In genomic region chr9:106681026-106681425, GRCm38 (mm10) we compare ENCODE assay signal across 42 mouse cellular contexts. TPM values are rescaled to one million over a fixed set of nuclear protein-coding genes. Genes with fewer than 3 reads are reported as not detected.
A peak's percentile ranks its signal among the peaks of the same experiment; 100 is the strongest.
DNase-seq lines count a peak whose midpoint lies in the region; TF ChIP-seq lines count a peak whose summit lies in the region.
"Had no signal": no experiment of that assay in that cellular context is flagged by ENCODE, and none has a peak within 500 bp of the region (broad histone marks: within the 10 kb centered on the region; RNA-seq: fewer than 3 reads in every experiment).

No protein-coding gene starts in this region.

- H3K4me3 ChIP-seq in heart, embryonic 10.5 days, result no peak overlapping the region
- no peak overlapping the region for H3K4me3 ChIP-seq in olfactory bulb, adult 2 months (ENCODE audit: insufficient read depth, low read depth, low read length)
- H3K4me3 ChIP-seq: embryonic facial prominence, embryonic 13.5 days; forebrain, embryonic 13.5 days; gastrocnemius, adult 2 months; hindbrain, embryonic 10.5 days; hindbrain, embryonic 15.5 days; limb, embryonic 12.5 days; liver, embryonic 15.5 days; neural tube, embryonic 15.5 days had no signal

- H3K27me3 ChIP-seq in heart, embryonic 10.5 days (ENCODE audit: insufficient read depth, poor library complexity, severe bottlenecking), result no peaks in the 10 kb centered on the region
- H3K27me3 ChIP-seq: CH12.LX; embryonic facial prominence, embryonic 13.5 days; forebrain, embryonic 13.5 days; hindbrain, embryonic 15.5 days; limb, embryonic 12.5 days; liver, embryonic 15.5 days; neural tube, embryonic 15.5 days had no signal

- H3K4me1 ChIP-seq in heart, embryonic 10.5 days, result peaks cover 12% of the 10 kb centered on the region
- peaks cover 47% of the 10 kb centered on the region for H3K4me1 ChIP-seq in olfactory bulb, adult 2 months (ENCODE audit: control insufficient read depth, insufficient read depth, low read length)

- WGBS in heart, embryonic 10.5 days, result 86% methylated on average over 9 of the region's 9 CpGs
- WGBS in olfactory bulb, adult 2 months, result 46% methylated on average over 9 of the region's 9 CpGs

- no peak for TF ChIP-seq POLR2A in olfactory bulb, adult 2 months (IDR thresholded peaks at IDR 0.05; ENCODE audit: insufficient read depth, low read depth, low read length)

- peak; percentile 76 for DNase-seq in heart, adult 11 months
- no peak for DNase-seq in heart, embryonic 10.5 days (ENCODE audit: low spot score)
- peak; percentile 46 to 52 for DNase-seq in right cerebral cortex, postnatal 36 days (ENCODE audit: low spot score in 2 of 2)
- no peak for DNase-seq in right cerebral cortex, postnatal 4 days
- peak; percentile 83 for DNase-seq in adipocyte (ENCODE audit: low spot score)
- DNase-seq in layer of hippocampus, adult 8-10 months (ENCODE audit: low spot score in 2 of 2), result no peak
- no peak for DNase-seq in gastrocnemius, postnatal 4 days (ENCODE audit: low spot score in 2 of 2)
- DNase-seq: adrenal gland, adult 2 months; cerebellum, adult 11-12 months; cerebellum, adult 9-11 months; gastrocnemius, adult 2 months; gastrocnemius, postnatal 36 days; heart, postnatal 14 days; kidney, adult 11 months; kidney, postnatal 14 days; lung, embryonic 14.5 days; lung, postnatal 14 days; midbrain, embryonic 14.5 days; spleen, adult 18-20 months; thymus, adult 2 months; thymus, postnatal 36 days had no signal

- H3K27ac ChIP-seq in heart, embryonic 10.5 days, result no peak overlapping the region
- peak overlapping the region; percentile 2; the same call in 1 of the 2 replicates for H3K27ac ChIP-seq in olfactory bulb, adult 2 months (ENCODE audit: insufficient read depth, low read depth, low read length)
- H3K27ac ChIP-seq: embryonic facial prominence, embryonic 13.5 days; forebrain, embryonic 13.5 days; gastrocnemius, adult 2 months; hindbrain, embryonic 10.5 days; hindbrain, embryonic 15.5 days; limb, embryonic 12.5 days; liver, embryonic 15.5 days; neural tube, embryonic 15.5 days had no signal

- H3K36me3 ChIP-seq in heart, embryonic 10.5 days, result peaks cover 47% of the 10 kb centered on the region

- H3K9me3 ChIP-seq in heart, embryonic 10.5 days, result no peaks in the 10 kb centered on the region
- H3K9me3 ChIP-seq: embryonic facial prominence, embryonic 13.5 days; forebrain, embryonic 13.5 days; hindbrain, embryonic 10.5 days; hindbrain, embryonic 15.5 days; limb, embryonic 12.5 days; liver, embryonic 15.5 days; neural tube, embryonic 15.5 days had no signal

- TF ChIP-seq CTCF in olfactory bulb, adult 2 months (IDR thresholded peaks at IDR 0.05; ENCODE audit: insufficient read depth, low read depth, low read length), result no peak

RNA-seq across cellular contexts. Expression of gene Tex264, which starts 4.7 kb away (rescaled TPM):
- polyA plus RNA-seq in heart, embryonic 10.5 days (2016; fragmentation: Nextera tagmentation; extraction: Ambion mirVana), result 36.7 and 38.7 TPM in 2 replicates
- not detected in 2 replicates for polyA plus RNA-seq in olfactory bulb, adult 2 months (2012; ENCODE audit: insufficient read depth, insufficient read length, low replicate concordance, missing spikeins)
- 100 to 1,000 TPM in 1 of 4 experiments, 10 to 100 TPM in 3; 82.1 to 103 (median 92.2) TPM for total RNA-seq in layer of hippocampus, adult 8-10 months (2022)
- 10 to 100 TPM; 29.4 to 31.4 TPM for total RNA-seq in gastrocnemius, postnatal 4 days (2021)

RNA-seq across cellular contexts. Expression of gene Grm2, which starts 25.1 kb away (rescaled TPM):
- 0.21 TPM in 1 of 2 replicates, not detected in the other for polyA plus RNA-seq in heart, embryonic 10.5 days (2016; fragmentation: Nextera tagmentation; extraction: Ambion mirVana)
- not detected in 2 replicates for polyA plus RNA-seq in olfactory bulb, adult 2 months (2012; ENCODE audit: insufficient read depth, insufficient read length, low replicate concordance, missing spikeins)
- total RNA-seq in layer of hippocampus, adult 8-10 months (2022), result 10 to 100 TPM; 56.9 to 66.6 (median 59.3) TPM
- total RNA-seq in gastrocnemius, postnatal 4 days (2021), result not detected
- total RNA-seq: adrenal gland, adult 2 months; CH12.LX; gastrocnemius, adult 2 months; gastrocnemius, postnatal 36 days; heart, adult 8-10 months; heart, postnatal 14 days; liver, adult 2 months; monocyte, adult 5-6 weeks had no signal
- polyA plus RNA-seq: adrenal gland, adult 2 months; C2C12; heart, embryonic 14.5 days; inflammation-experienced regulatory T-cells, adult 6 months; kidney, embryonic 14.5 days; limb, embryonic 12.5 days; liver, adult 2 months; liver, embryonic 15.5 days; lung, embryonic 14.5 days had no signal

RNA-seq across cellular contexts. Expression of gene Iqcf6, which starts 54.6 kb away (rescaled TPM):
- polyA plus RNA-seq in heart, embryonic 10.5 days (2016; fragmentation: Nextera tagmentation; extraction: Ambion mirVana), result not detected in 2 replicates
- not detected in 2 replicates for polyA plus RNA-seq in olfactory bulb, adult 2 months (2012; ENCODE audit: insufficient read depth, insufficient read length, low replicate concordance, missing spikeins)
- total RNA-seq in layer of hippocampus, adult 8-10 months (2022), result not detected
- total RNA-seq in gastrocnemius, postnatal 4 days (2021), result not detected
- total RNA-seq: adrenal gland, adult 2 months; CH12.LX; ES-E14; gastrocnemius, adult 2 months; gastrocnemius, postnatal 36 days; heart, adult 8-10 months; heart, postnatal 14 days; layer of hippocampus, adult 18-20 months; layer of hippocampus, postnatal 25 days; left cerebral cortex, postnatal 10 days; liver, adult 2 months; monocyte, adult 5-6 weeks had no signal
- polyA plus RNA-seq: adrenal gland, adult 2 months; C2C12; embryonic facial prominence, embryonic 13.5 days; forebrain, embryonic 13.5 days; frontal cortex, adult 2 months; heart, embryonic 14.5 days; hindbrain, embryonic 10.5 days; hindbrain, embryonic 15.5 days; inflammation-experienced regulatory T-cells, adult 6 months; kidney, embryonic 14.5 days; limb, embryonic 12.5 days; liver, adult 2 months; liver, embryonic 15.5 days; lung, embryonic 14.5 days; midbrain, embryonic 14.5 days; neural tube, embryonic 15.5 days; thymus, adult 2 months had no signal

Comparison
In these comparisons a context has a peak if more than half of its experiments do, and no peak if none do; other contexts are left out.
1. DNase-seq: peak in heart, adult 11 months (single experiment), right cerebral cortex, postnatal 36 days (2 of 2) and adipocyte (single experiment); none in heart, embryonic 10.5 days (single experiment), right cerebral cortex, postnatal 4 days (single experiment), layer of hippocampus, adult 8-10 months (0 of 2) and gastrocnemius, postnatal 4 days (0 of 2).
2. RNA of gene Grm2, which starts 25.1 kb away (total RNA-seq): 56.9 to 66.6 TPM in layer of hippocampus, adult 8-10 months; not detected in gastrocnemius, postnatal 4 days; every median in the first group is over 10 times any median in the second.